Mouse (Mus musculus) limb, embryonic 10.5 days (tissue): ENCODE measurements around the gene Zfp386. TPM values are rescaled to one million over a fixed set of nuclear protein-coding genes. Genes with fewer than 3 reads are reported as not detected.

Experiments
- DNase-seq: peaks from one replicate; pipeline ENCODE4 v3.0.0-alpha.2; 2017; ENCODE audit warnings: low spot score
- H3K27ac ChIP-seq: fragments of 300-500 bp; sonication (generic); 2 replicates; pipeline ENCODE4 v1.5.1; 2016; ENCODE audit warnings: mild to moderate bottlenecking
- H3K27me3 ChIP-seq: fragments of 300-500 bp; sonication (generic); 2 replicates; pipeline ENCODE4 v1.6.1; 2016; ENCODE audit warnings: low read depth, mild to moderate bottlenecking; ENCODE audit not compliant: poor library complexity, severe bottlenecking
- H3K36me3 ChIP-seq: fragments of 300-500 bp; sonication (generic); 2 replicates; pipeline ENCODE4 v1.6.1; 2016; ENCODE audit warnings: mild to moderate bottlenecking, moderate library complexity
- H3K4me1 ChIP-seq: fragments of 300-500 bp; sonication (generic); 2 replicates; pipeline ENCODE4 v1.6.1; 2016
- H3K4me3 ChIP-seq: fragments of 300-500 bp; sonication (generic); 2 replicates; pipeline ENCODE4 v1.5.1; 2016; ENCODE audit warnings: mild to moderate bottlenecking, moderate library complexity
- H3K9me3 ChIP-seq: fragments of 300-500 bp; sonication (generic); replicated peaks from 2 replicates; pipeline ENCODE4 v1.6.1; 2016; ENCODE audit warnings: mild to moderate bottlenecking
- WGBS: fragments of 180-500 bp; shearing (Covaris S2); methylation state at CpG from one replicate; pipeline ENCODE4 v1.1.7; 2016; 5-methylcytosine and 5-hydroxymethylcytosine counted together
- polyA plus RNA-seq: library from polyadenylated mRNA; unstranded; fragments of >200 nt; fragmentation: Nextera tagmentation; extraction: Ambion mirVana; gene quantifications from 2 replicates; pipeline ENCODE4 v1.2.1, GENCODE M21; 2016

The Zfp386 gene
- polyA plus RNA-seq, 1 experiment from 2014 or later = 59.9 TPM

GRCm38 (mm10) chr12:116101945-116102344 is 54.4 kb downstream of the Zfp386 start:
- Histone ChIP-seq H3K27me3 (no peaks in the 10 kb centered on the region), H3K36me3 (no peaks in the 10 kb centered on the region), H3K9me3 (no peaks in the 10 kb centered on the region), H3K4me1 (no peaks in the 10 kb centered on the region), H3K4me3 (no peak overlapping the region), H3K27ac (no peak overlapping the region)
- no peak for DNase-seq
- WGBS = 90% methylated on average over 2 of the region's 2 CpGs

- Histone ChIP-seq H3K4me3 (no peak overlapping the region), H3K27ac (no peak overlapping the region), H3K27me3 (no peaks in the 10 kb centered on the region), H3K9me3 (no peaks in the 10 kb centered on the region), H3K4me1 (no peaks in the 10 kb centered on the region), H3K36me3 (no peaks in the 10 kb centered on the region)
- WGBS = 82% methylated on average over 9 of the region's 9 CpGs
- DNase-seq = no peak
Observed at GRCm38 (mm10) chr12:116109451-116110353, 62.2 kb downstream of the Zfp386 start.

- no peaks in the 10 kb centered on the region for H3K36me3 ChIP-seq
- no peak for DNase-seq
- 84% methylated on average over 7 of the region's 7 CpGs for WGBS
- no peaks in the 10 kb centered on the region for H3K27me3 ChIP-seq
- no peak overlapping the region for H3K4me3 ChIP-seq
- H3K4me1 ChIP-seq = no peaks in the 10 kb centered on the region
- no peaks in the 10 kb centered on the region for H3K9me3 ChIP-seq
- no peak overlapping the region for H3K27ac ChIP-seq
Observed at GRCm38 (mm10) chr12:116111007-116111694, 63.6 kb downstream of the Zfp386 start.

Other genes starting within 250 kb of the Zfp386 start
- 0.82 and 1.8 TPM in 2 replicates for gene Vipr2, start 30.0 kb downstream of the Zfp386 start, polyA plus RNA-seq
- gene Wdr60, start 215.3 kb downstream of the Zfp386 start, polyA plus RNA-seq = 12.6 and 17.9 TPM in 2 replicates
- not detected in 2 replicates for gene Gm11027, start 227.7 kb downstream of the Zfp386 start, polyA plus RNA-seq
- gene Esyt2, start 233.5 kb downstream of the Zfp386 start, polyA plus RNA-seq = 12.7 and 15.4 TPM in 2 replicates